Mouse (Mus musculus) liver, adult 2 months (tissue): ENCODE data around the gene Prtn3.

ENCODE experiments used
- CTCF ChIP-seq: fragments of 200-500 bp; IDR thresholded peaks from 2 replicates; pipeline ENCODE4 v1.5.1; 2011; ENCODE audit warnings: low read depth, low read length, control low read depth
- POLR2A ChIP-seq: fragments of 200-500 bp; IDR thresholded peaks from 2 replicates; pipeline ENCODE4 v1.6.1; 2011; ENCODE audit warnings: low read length, control low read depth; ENCODE audit not compliant: insufficient read depth; ENCODE audit errors: extremely low read depth

- TF ChIP-seq POLR2A (no peak), CTCF (no peak)
Observed at GRCm38 (mm10) chr10:79881981-79882380, 7.7 kb downstream of the Prtn3 start.
